Mouse (Mus musculus) liver, embryonic 11.5 days (tissue): ENCODE measurements at regions not wholly inside any gene's neighbourhood (a gene's known extent, or its start where the extent isn't known, plus 50 kb on each side); places are given as distances from the start of the nearest gene placed in this dataset.
"Not testable (repeated sequence)": the region's sequence is repeated elsewhere in the genome, so short reads cannot be mapped to it uniquely, and the experiment has no call there.

Experiments
- ATAC-seq: fragments of 200-750 bp; cut with Nextera tagmentation; replicated peaks from 2 replicates; pipeline ENCODE4 v1.8.0; 2017; ENCODE audit warnings: moderate number of reproducible peaks, mild to moderate bottlenecking, moderate TSS enrichment, moderate library complexity; ENCODE audit not compliant: low FRiP score
- DNase-seq: peaks from one replicate; pipeline ENCODE4 v3.0.0-alpha.2; 2017; ENCODE audit warnings: low spot score
- H3K27ac ChIP-seq: fragments of 300-500 bp; sonication (generic); 2 replicates; pipeline ENCODE4 v1.5.1; 2014; ENCODE audit warnings: mild to moderate bottlenecking, low read depth, low read length, control low read depth
- H3K27me3 ChIP-seq: fragments of 300-500 bp; sonication (generic); replicated peaks from 2 replicates; pipeline ENCODE4 v1.6.1; 2014; ENCODE audit warnings: low read length, mixed read lengths; ENCODE audit not compliant: control insufficient read depth, insufficient read depth
- H3K36me3 ChIP-seq: fragments of 300-500 bp; sonication (generic); 2 replicates; pipeline ENCODE4 v1.6.1; 2014; ENCODE audit warnings: mild to moderate bottlenecking, low read length, moderate library complexity, mixed read lengths; ENCODE audit not compliant: control insufficient read depth, insufficient read depth
- H3K4me1 ChIP-seq: fragments of 300-500 bp; sonication (generic); replicated peaks from 2 replicates; pipeline ENCODE4 v1.6.1; 2014; ENCODE audit warnings: low read length, mixed read lengths; ENCODE audit not compliant: control insufficient read depth, insufficient read depth
- H3K4me2 ChIP-seq: fragments of 300-500 bp; sonication (generic); 2 replicates; pipeline ENCODE4 v1.6.1; 2014; ENCODE audit warnings: mild to moderate bottlenecking, control low read depth, moderate library complexity
- H3K4me3 ChIP-seq: fragments of 300-500 bp; sonication (generic); 2 replicates; pipeline ENCODE4 v1.5.1; 2014; ENCODE audit warnings: low read depth, low read length, control low read depth
- H3K9ac ChIP-seq: fragments of 300-500 bp; sonication (generic); 2 replicates; pipeline ENCODE4 v1.6.1; 2014; ENCODE audit warnings: low read depth, low read length, control low read depth
- H3K9me3 ChIP-seq: fragments of 300-500 bp; sonication (generic); 2 replicates; pipeline ENCODE4 v1.6.1; 2016; ENCODE audit warnings: low read length, inconsistent platforms, mixed read lengths; ENCODE audit not compliant: control insufficient read depth
- WGBS: fragments of 180-500 bp; shearing (Covaris S2); extraction: QIAGEN DNeasy Blood & Tissue Kit; methylation state at CpG from one replicate; pipeline ENCODE4 v1.1.7; 2014; 5-methylcytosine and 5-hydroxymethylcytosine counted together

DNA sequence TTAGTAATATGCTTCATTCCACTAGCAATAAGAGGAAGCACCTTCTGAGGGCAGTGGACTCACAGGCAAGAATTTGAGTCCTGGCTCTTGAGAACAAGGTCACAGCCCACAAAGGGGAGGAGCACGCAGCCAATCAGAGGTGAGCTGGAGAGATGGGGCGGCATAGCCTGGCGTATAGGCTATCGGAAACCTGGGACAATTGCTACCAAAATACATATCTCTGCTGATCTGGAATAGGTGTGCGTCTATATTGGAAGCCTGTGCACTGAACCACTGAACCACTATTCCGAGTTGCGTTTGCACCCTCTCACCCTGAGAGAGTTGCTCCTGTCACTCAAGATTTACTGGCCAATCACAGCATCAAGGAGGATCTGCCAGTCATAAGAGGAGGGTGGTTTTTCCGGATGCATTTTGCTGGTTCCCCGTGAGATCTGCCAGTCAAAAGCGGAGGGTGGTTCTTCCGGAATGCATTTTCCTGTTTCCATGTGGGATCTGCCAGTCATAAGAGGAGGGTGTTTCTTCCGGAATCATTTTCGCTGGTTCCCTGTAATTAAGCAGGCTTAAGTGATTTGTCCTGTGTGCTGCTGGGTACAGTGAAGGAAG, 80.1 kb upstream of the Riok2 start:
- not testable (repeated sequence) for H3K9me3 ChIP-seq, H3K36me3 ChIP-seq, H3K27me3 ChIP-seq, H3K27ac ChIP-seq, H3K4me1 ChIP-seq
- Histone ChIP-seq H3K9ac (peak overlapping the region; percentile 50; the same call in 1 of the 2 replicates), H3K4me3 (peak overlapping the region; percentile 50), H3K4me2 (peak overlapping the region; percentile 20; the same call in 1 of the 2 replicates)
- peak; percentile 73 for DNase-seq
- WGBS: 0% methylated on average over 13 of the region's 13 CpGs
- ATAC-seq: peak; percentile 99

DNA sequence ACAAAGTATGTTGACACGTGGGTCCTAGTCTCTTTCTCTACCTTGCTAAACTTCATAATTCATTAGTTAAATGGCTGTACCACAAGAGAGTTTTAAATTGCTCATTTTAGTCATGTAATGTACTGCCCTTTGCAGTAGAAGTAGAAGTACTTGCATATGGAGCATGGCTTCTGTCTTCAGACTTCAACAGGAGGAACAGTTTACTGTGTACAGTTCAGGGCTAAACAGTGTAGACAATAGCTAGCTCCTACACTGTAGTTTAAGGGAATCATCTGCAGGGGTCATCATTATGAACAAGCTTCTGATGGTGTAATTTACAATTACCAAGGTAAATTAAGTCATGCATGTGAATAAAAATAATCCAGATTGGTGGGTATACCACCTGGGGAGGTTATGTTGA, 79.1 kb upstream of the Riok2 start:
- H3K4me2 ChIP-seq: peak overlapping the region; percentile 64
- not testable (repeated sequence) for H3K9me3 ChIP-seq, H3K36me3 ChIP-seq, H3K27me3 ChIP-seq, ATAC-seq, H3K9ac ChIP-seq, H3K4me1 ChIP-seq, DNase-seq, H3K27ac ChIP-seq
- 10% methylated on average over 1 of the region's 1 CpGs for WGBS
- peak overlapping the region; percentile 50 for H3K4me3 ChIP-seq

DNA sequence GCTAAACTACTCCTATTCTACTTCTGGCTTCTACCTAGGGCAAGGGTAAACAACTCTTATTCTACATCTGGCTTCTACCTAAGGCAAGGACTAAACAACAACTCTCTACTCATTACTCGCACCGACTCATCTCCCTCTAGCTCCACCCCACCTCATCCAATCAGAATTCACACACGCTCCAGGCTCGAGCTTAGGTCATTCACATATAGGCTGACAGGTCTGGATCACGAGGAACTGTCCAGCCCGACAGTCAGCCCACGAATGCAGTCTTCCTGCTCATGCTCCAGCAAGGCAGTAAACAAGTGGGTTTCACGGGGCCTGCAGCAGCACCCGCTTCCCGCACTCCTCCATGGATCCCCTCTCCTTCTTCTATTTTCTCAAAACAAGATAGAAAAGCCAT, 70.6 kb upstream of the Riok2 start:
- H3K4me3 ChIP-seq, H3K9me3 ChIP-seq, H3K4me1 ChIP-seq, H3K9ac ChIP-seq, ATAC-seq, H3K27ac ChIP-seq, H3K4me2 ChIP-seq, H3K36me3 ChIP-seq, DNase-seq, H3K27me3 ChIP-seq: not testable (repeated sequence)
- WGBS: 93% methylated on average over 10 of the region's 10 CpGs
